Mouse (Mus musculus) G1E (cell line): ENCODE measurements around the gene S100a6. TPM values are rescaled to one million over a fixed set of nuclear protein-coding genes. Genes with fewer than 3 reads are reported as not detected.

Experiments used
- ATAC-seq: 2 replicates; pipeline ENCODE4 v1.8.0; 2016; ENCODE audit warnings: mild to moderate bottlenecking; ENCODE audit not compliant: insufficient number of reproducible peaks, poor library complexity, low FRiP score, severe bottlenecking; ENCODE audit errors: extremely low read depth
- DNase-seq: peaks from one replicate; pipeline ENCODE4 v3.0.0; 2012; ENCODE audit warnings: low spot score
- H3K27me3 ChIP-seq: 2 replicates; pipeline ENCODE4 v1.6.1; 2012; ENCODE audit warnings: mild to moderate bottlenecking, low read length, inconsistent platforms; ENCODE audit not compliant: insufficient read depth
- H3K36me3 ChIP-seq: replicated peaks from 2 replicates; pipeline ENCODE3; 2012; ENCODE audit warnings: mild to moderate bottlenecking, inconsistent platforms
- H3K4me1 ChIP-seq: 2 replicates; pipeline ENCODE4 v1.6.1; 2012; ENCODE audit warnings: low read depth, low read length, inconsistent platforms, mixed read lengths; ENCODE audit not compliant: insufficient read depth
- H3K4me3 ChIP-seq: 2 replicates; pipeline ENCODE4 v1.5.1; 2012; ENCODE audit warnings: low read depth, mild to moderate bottlenecking, inconsistent platforms, low read length, moderate library complexity, mixed read lengths
- H3K9me3 ChIP-seq: replicated peaks from 2 replicates; pipeline ENCODE4 v1.6.1; 2012; ENCODE audit warnings: inconsistent platforms
- CTCF ChIP-seq: IDR thresholded peaks from 2 replicates; pipeline ENCODE4 v1.5.1; 2012; ENCODE audit warnings: low read depth, low read length, inconsistent platforms, mixed read lengths
- GATA1 ChIP-seq: IDR thresholded peaks from 2 replicates; pipeline ENCODE4 v1.6.1; 2012; ENCODE audit warnings: borderline replicate concordance, low read length, inconsistent platforms, mixed read lengths
- GATA2 ChIP-seq: IDR thresholded peaks from 2 replicates; pipeline ENCODE4 v1.6.1; 2012; ENCODE audit warnings: low read depth, low read length, inconsistent platforms, borderline replicate concordance
- POLR2AphosphoS5 ChIP-seq: IDR thresholded peaks from 2 replicates; pipeline ENCODE4 v1.6.1; 2012; ENCODE audit warnings: low read depth, low read length, inconsistent platforms; ENCODE audit not compliant: insufficient replicate concordance
- TAL1 ChIP-seq: conservative IDR thresholded peaks from 2 replicates; pipeline ENCODE4 v1.6.1; 2012; ENCODE audit warnings: low read depth, low read length, inconsistent platforms, mixed read lengths
- polyA plus RNA-seq: library from polyadenylated mRNA; stranded (reverse); fragments of >175 nt; gene quantifications from 2 replicates; pipeline ENCODE4 v1.2.3, GENCODE M21; 2012
- total RNA-seq, 2 experiments: library from RNA; stranded (forward) in 1 of 2; stranded (reverse) in 1 of 2; fragments of 200-1000 nt in 1 of 2; fragments of >200 nt in 1 of 2; fragmentation: Nextera tagmentation in 1 of 2; gene quantifications; 2 replicates each; pipeline ENCODE4 v1.2.3; 2014 to 2017

Gene S100a6
- total and polyA plus RNA-seq, 3 experiments = not detected

GRCm38 (mm10) chr3:90647291-90647690, 34.6 kb downstream of the S100a6 start:
- Histone ChIP-seq H3K36me3 (no peaks in the 10 kb centered on the region), H3K4me1 (no peaks in the 10 kb centered on the region), H3K4me3 (no peak overlapping the region), H3K9me3 (no peaks in the 10 kb centered on the region), H3K27me3 (0 out of 2 replicates have a peak, but pooled peaks cover 2% of the 10 kb centered on the region)
- DNase-seq = no peak
- TF ChIP-seq CTCF (no peak), TAL1 (no peak), GATA2 (no peak), GATA1 (no peak), POLR2AphosphoS5 (no peak)
- no peak for ATAC-seq

GRCm38 (mm10) chr3:90648981-90649380, 36.3 kb downstream of the S100a6 start:
- no peaks in the 10 kb centered on the region for H3K36me3 ChIP-seq
- 0 out of 2 replicates have a peak, but pooled peaks cover 2% of the 10 kb centered on the region for H3K27me3 ChIP-seq
- no peak overlapping the region for H3K4me3 ChIP-seq
- TF ChIP-seq POLR2AphosphoS5 (no peak), GATA1 (no peak)
- ATAC-seq (no peak), DNase-seq (no peak)
- H3K4me1 ChIP-seq = no peaks in the 10 kb centered on the region
- no peaks in the 10 kb centered on the region for H3K9me3 ChIP-seq

- 0 out of 2 replicates have a peak, but pooled peaks cover 2% of the 10 kb centered on the region for H3K27me3 ChIP-seq
- ATAC-seq = no peak
Measured at GRCm38 (mm10) chr3:90649832-90650231, 37.1 kb downstream of the S100a6 start.

DNA sequence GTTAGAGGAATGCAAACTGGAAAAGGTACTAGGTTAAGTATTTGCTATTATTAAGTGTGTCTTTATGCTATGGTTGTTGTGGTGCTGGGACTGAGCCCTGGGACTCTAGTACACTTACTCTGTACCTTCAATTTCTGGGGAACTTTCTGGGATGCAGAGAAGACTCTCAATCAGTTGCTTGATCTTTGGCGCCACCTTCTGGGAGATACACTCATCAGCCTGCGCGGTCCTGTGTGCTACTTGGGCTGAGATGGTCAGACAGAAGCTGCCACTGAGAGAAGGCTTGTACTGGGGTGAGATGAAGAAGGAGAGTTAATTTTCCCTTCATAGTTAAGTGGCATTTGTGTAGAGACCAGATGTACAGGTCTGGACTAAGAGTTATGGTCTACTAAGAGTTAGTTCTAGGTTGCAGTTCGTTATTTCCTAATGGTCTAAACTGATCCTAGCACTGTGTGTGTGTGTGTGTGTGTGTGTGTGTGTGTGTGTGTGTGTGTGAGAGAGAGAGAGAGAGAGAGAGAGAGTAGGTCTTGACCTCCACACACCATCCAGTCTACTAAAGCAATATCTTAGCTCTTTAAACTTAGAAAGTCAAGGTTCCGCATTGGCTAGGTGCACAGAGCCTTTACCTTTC, 40.3 kb downstream of the S100a6 start:
- Histone ChIP-seq H3K4me3 (no peak overlapping the region), H3K9me3 (no peaks in the 10 kb centered on the region), H3K27me3 (0 out of 2 replicates have a peak, but pooled peaks cover 2% of the 10 kb centered on the region), H3K4me1 (no peaks in the 10 kb centered on the region), H3K36me3 (no peaks in the 10 kb centered on the region)
- TF ChIP-seq GATA2 (no peak), CTCF (peak; percentile 19; the same call in 1 of the 2 replicates)
- peak; percentile 30 for DNase-seq
- peak; percentile 40; the same call in 1 of the 2 replicates for ATAC-seq

More at GRCm38 (mm10) chr3:90649832-90650231, 37.1 kb downstream of the S100a6 start:
- no peak for DNase-seq
- Histone ChIP-seq H3K36me3 (no peaks in the 10 kb centered on the region), H3K9me3 (no peaks in the 10 kb centered on the region), H3K4me3 (no peak overlapping the region), H3K4me1 (no peaks in the 10 kb centered on the region)
- no peak for TF ChIP-seq GATA1
- TF ChIP-seq CTCF = no peak
- no peak for TF ChIP-seq POLR2AphosphoS5
- TF ChIP-seq GATA2 = no peak
- TF ChIP-seq TAL1 = no peak

DNA sequence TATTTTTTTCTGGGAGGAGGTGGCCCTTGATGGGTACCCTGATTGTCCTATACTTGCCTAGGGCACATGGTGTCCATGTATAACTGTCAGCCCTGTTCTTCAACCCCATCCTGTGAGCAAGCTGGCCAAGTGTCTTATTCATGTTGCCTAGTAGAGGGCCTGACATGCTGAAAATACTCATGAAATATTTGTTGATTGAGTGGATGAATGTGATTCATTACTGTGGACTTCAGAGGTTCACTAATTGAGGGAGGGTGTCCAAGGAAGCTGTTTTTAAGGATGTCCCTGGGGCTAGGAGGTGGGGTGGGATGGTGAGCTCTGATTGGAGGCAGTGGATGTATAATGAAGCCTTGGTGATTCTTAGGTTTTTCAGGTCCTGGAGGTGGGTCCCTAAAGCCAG, 41.0 kb downstream of the S100a6 start, which contains the start of gene S100a7a:
Gene S100a7a, plus strand, starts transcription at position 301 of the 400 bp plus-strand sequence.
- H3K9me3 ChIP-seq = no peaks in the 10 kb centered on the region
- TF ChIP-seq CTCF (no peak), GATA1 (no peak), TAL1 (no peak), POLR2AphosphoS5 (no peak), GATA2 (no peak)
- H3K4me3 ChIP-seq = no peak within 1 kb of the TSS
- no peak for ATAC-seq
- DNase-seq = no peak
- H3K27me3 ChIP-seq = no peaks in the 10 kb centered on the region
- H3K4me1 ChIP-seq = no peaks in the 10 kb centered on the region
- no peaks in the 10 kb centered on the region for H3K36me3 ChIP-seq

DNA sequence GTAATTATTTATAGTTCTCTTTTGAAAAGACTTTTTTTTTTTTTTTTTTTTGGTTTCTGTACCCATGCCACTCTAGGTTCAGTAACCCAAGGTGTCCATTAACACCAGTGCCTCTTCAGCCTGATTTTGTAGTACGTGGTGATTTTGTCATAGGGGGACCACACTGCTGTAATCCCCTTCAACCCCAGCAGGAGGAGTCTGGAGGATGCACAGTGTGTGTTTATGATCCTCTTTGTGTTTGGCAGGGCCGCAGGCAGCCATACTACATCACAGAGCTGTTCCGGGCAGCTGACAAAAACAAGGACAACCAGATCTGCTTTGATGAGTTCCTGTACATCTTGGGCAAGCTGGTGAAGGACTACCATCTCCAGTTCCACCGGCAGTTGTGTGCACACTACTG, 44.7 kb downstream of the S100a6 start:
- no peaks in the 10 kb centered on the region for H3K27me3 ChIP-seq
- TF ChIP-seq CTCF = no peak
- TF ChIP-seq GATA2 = no peak
- TF ChIP-seq TAL1 = no peak
- no peak for TF ChIP-seq POLR2AphosphoS5
- no peak for TF ChIP-seq GATA1
- ATAC-seq (no peak), DNase-seq (no peak)
- no peaks in the 10 kb centered on the region for H3K9me3 ChIP-seq
- H3K36me3 ChIP-seq = no peaks in the 10 kb centered on the region
- H3K4me1 ChIP-seq = no peaks in the 10 kb centered on the region
- H3K4me3 ChIP-seq = no peak overlapping the region
